Mouse (Mus musculus) bone marrow macrophage, adult 2 months (primary cell): Measurements from ENCODE around the gene Ccnd2.

ENCODE experiments used
- CTCF ChIP-seq: IDR thresholded peaks from 2 replicates; pipeline ENCODE4 v1.5.1; 2012; ENCODE audit warnings: low read depth, mild to moderate bottlenecking, low read length, moderate library complexity
- POLR2A ChIP-seq: IDR thresholded peaks from 2 replicates; pipeline ENCODE4 v1.6.1; 2012; ENCODE audit warnings: mild to moderate bottlenecking, low read depth, low read length, borderline replicate concordance

DNA sequence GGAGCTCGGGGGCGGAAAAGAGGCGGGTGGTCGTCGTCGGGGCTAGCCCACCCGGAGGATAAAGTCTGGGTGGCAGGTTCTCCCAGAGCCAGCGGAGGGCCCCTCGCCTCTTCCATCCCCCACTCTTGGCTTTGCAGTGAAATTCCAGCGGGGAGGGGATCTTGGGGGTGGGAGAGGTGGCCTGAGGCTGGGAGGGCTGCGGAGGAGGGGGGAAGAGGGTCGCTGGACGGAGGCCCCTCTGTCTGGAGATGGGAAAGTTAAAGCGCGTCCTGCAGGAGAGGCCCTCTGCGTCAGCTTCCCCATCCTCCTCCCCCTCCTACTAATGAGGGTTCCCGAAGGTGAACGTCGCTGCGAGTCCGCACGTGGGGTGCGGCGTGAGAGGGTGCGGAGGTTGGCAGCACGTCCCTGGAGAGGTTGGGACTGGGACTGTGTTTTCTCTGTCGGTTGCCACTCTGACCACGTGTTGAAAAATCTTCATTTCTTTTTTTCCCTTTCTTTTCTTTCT is 1.4 kb upstream of the Ccnd2 start:
- TF ChIP-seq POLR2A = no peak
- TF ChIP-seq CTCF = no peak
